Mouse (Mus musculus) CH12.LX (cell line): ENCODE measurements around the gene Ttll5. TPM values are rescaled to one million over a fixed set of nuclear protein-coding genes. Genes with fewer than 3 reads are reported as not detected.

Source experiments
- DNase-seq: peaks from one replicate; pipeline ENCODE4 v3.0.0-alpha.2; 2013; ENCODE audit errors: extremely low read depth
- H3K27ac ChIP-seq: 2 replicates; pipeline ENCODE4 v1.5.1; 2012; ENCODE audit warnings: low read depth, mild to moderate bottlenecking, control low read depth, moderate library complexity; ENCODE audit not compliant: insufficient read depth
- H3K27me3 ChIP-seq: replicated peaks from 2 replicates; pipeline ENCODE3; 2012; ENCODE audit warnings: inconsistent platforms
- H3K36me3 ChIP-seq, 2 experiments: replicated peaks in 1 of 2; 2 replicates each; pipeline versions ENCODE3 to v1.6.1; 2012; ENCODE audit warnings: inconsistent platforms in 1 of 2, low read length in 1 of 2, mild to moderate bottlenecking in 1 of 2, mixed read lengths in 1 of 2, moderate library complexity in 1 of 2; ENCODE audit not compliant: control insufficient read depth in 1 of 2, insufficient read depth in 1 of 2
- H3K4me1 ChIP-seq, 2 experiments: 2 replicates each; pipeline ENCODE4 v1.6.1; 2012; ENCODE audit warnings: inconsistent platforms in 1 of 2, moderate library complexity in 1 of 2; ENCODE audit not compliant: insufficient read depth in 2 of 2, control insufficient read depth in 1 of 2
- H3K4me2 ChIP-seq: 2 replicates; pipeline ENCODE4 v1.6.1; 2012; ENCODE audit warnings: low read depth, mild to moderate bottlenecking, control low read depth; ENCODE audit not compliant: poor library complexity, insufficient read depth, severe bottlenecking
- H3K4me3 ChIP-seq, 3 experiments: fragments of 150-350 bp in 1 of 3; sonication (generic) in 1 of 3; replicated peaks in 1 of 3; 2 replicates each; pipeline versions ENCODE3 to v1.5.1; 2011 to 2012; ENCODE audit warnings: low read depth in 2 of 3, low read length in 2 of 3, mild to moderate bottlenecking in 2 of 3, moderate library complexity in 2 of 3, control low read depth in 1 of 3, improper control_type of control experiment in 1 of 3, inconsistent platforms in 1 of 3, mixed read lengths in 1 of 3; ENCODE audit not compliant: poor library complexity in 1 of 3
- H3K79me2 ChIP-seq: replicated peaks from 2 replicates; pipeline ENCODE4 v1.6.1; 2012; ENCODE audit warnings: mild to moderate bottlenecking, moderate library complexity; ENCODE audit not compliant: control insufficient read depth, poor library complexity, insufficient read depth, severe bottlenecking; ENCODE audit errors: extremely low read depth
- H3K9ac ChIP-seq: 2 replicates; pipeline ENCODE4 v1.6.1; 2012; ENCODE audit warnings: low read depth, mild to moderate bottlenecking, control low read depth, moderate library complexity; ENCODE audit not compliant: insufficient read depth
- H3K9me3 ChIP-seq: replicated peaks from 2 replicates; pipeline ENCODE3; 2012; ENCODE audit warnings: low read length, inconsistent platforms, mixed read lengths
- CHD2 ChIP-seq: IDR thresholded peaks from 2 replicates; pipeline ENCODE4 v1.6.1; 2011; ENCODE audit warnings: low read length, improper control_type of control experiment
- ETS1 ChIP-seq: conservative IDR thresholded peaks from 2 replicates; pipeline ENCODE4 v1.6.1; 2012; ENCODE audit warnings: low read depth, mild to moderate bottlenecking, inconsistent platforms, low read length, improper control_type of control experiment, moderate library complexity
- MAZ ChIP-seq: IDR thresholded peaks from 2 replicates; pipeline ENCODE4 v1.6.1; 2012; ENCODE audit warnings: low read depth, mild to moderate bottlenecking, inconsistent platforms, low read length, improper control_type of control experiment, moderate library complexity
- MEF2A ChIP-seq: IDR thresholded peaks from 2 replicates; pipeline ENCODE4 v1.6.1; 2014; ENCODE audit warnings: low read depth, mild to moderate bottlenecking, inconsistent platforms, low read length, improper control_type of control experiment, borderline replicate concordance
- SIN3A ChIP-seq: IDR thresholded peaks from 2 replicates; pipeline ENCODE4 v1.6.1; 2012; ENCODE audit warnings: low read length, improper control_type of control experiment, inconsistent platforms
- SMC3 ChIP-seq: IDR thresholded peaks from 2 replicates; pipeline ENCODE4 v1.6.1; 2011; ENCODE audit warnings: low read depth, low read length, improper control_type of control experiment
- TCF12 ChIP-seq: IDR thresholded peaks from 2 replicates; pipeline ENCODE4 v1.6.1; 2014; ENCODE audit warnings: low read depth, mild to moderate bottlenecking, inconsistent platforms, low read length, improper control_type of control experiment
- dilution Hi-C: fragments of 300-500 bp; cut with MboI; formaldehyde crosslinking; loops from 2 replicates; pipeline ENCODE4 v1.14.3; 2020; ENCODE audit warnings: low sequenced_read_pairs; ENCODE audit not compliant: extremely low pct_unique_long_range_greater_than_20kb, extremely low pct_ligation_motif_present
- in situ Hi-C: fragments of 300-500 bp; cut with MboI; formaldehyde crosslinking; loops from 3 replicates; pipeline ENCODE4 v1.14.3; 2019; ENCODE audit warnings: low sequenced_read_pairs, low pct_ligation_motif_present, low pct_unique_long_range_greater_than_20kb, mixed read lengths
- polyA plus RNA-seq: library from polyadenylated mRNA; unstranded; fragments of >175 nt; gene quantifications from 2 replicates; pipeline ENCODE4 v1.2.1, GENCODE M21; 2012; ENCODE audit warnings: low read depth; ENCODE audit not compliant: insufficient read length
- total RNA-seq, 2 experiments: library from RNA; depleted of rRNA; stranded (reverse); fragments of 300-350 nt in 1 of 2; fragments of >200 nt in 1 of 2; gene quantifications; 2 replicates each; pipeline ENCODE4 v1.2.3; 2012 to 2014

Gene Ttll5
- total and polyA plus RNA-seq, 3 experiments = 5.7 to 14.0 (median 8.7) TPM

DNA sequence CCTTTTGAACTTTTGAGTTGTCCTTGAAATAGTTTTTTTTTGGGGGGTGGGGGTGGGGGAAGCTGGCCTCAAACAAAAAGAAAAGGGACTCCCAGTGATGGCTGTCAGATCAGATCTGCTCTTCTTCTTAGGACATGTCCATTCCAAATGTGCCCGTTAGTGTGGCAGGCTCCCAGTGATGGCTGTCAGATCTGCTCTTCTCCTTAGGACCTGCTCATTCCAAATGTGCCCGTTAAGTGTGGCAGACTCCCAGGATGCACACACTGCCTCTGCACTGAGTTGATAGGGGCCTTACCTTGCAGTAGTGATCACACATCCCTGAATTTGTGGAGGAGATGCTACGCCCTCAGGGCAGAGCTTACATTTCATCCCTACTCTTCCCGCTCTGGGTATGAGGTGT is 32.3 kb upstream of the Ttll5 start:
- dilution Hi-C loops = no loop called here
- no peak overlapping the region for H3K4me2 ChIP-seq
- H3K36me3 ChIP-seq = no peaks in the 10 kb centered on the region
- no peak overlapping the region for H3K9ac ChIP-seq
- no peak overlapping the region for H3K4me3 ChIP-seq
- H3K27ac ChIP-seq = no peak overlapping the region
- in situ Hi-C loops = no loop called here
- no peaks in the 10 kb centered on the region for H3K79me2 ChIP-seq
- no peaks in the 10 kb centered on the region for H3K27me3 ChIP-seq
- no peaks in the 10 kb centered on the region for H3K4me1 ChIP-seq
- H3K9me3 ChIP-seq = no peaks in the 10 kb centered on the region
- no peak for DNase-seq
- TF ChIP-seq MAZ = no peak
- TF ChIP-seq SMC3 = no peak
- TF ChIP-seq ETS1 = no peak
- no peak for TF ChIP-seq CHD2

- dilution Hi-C loops (no loop called here), in situ Hi-C loops (no loop called here)
- TF ChIP-seq MEF2A (no peak), MAZ (no peak), TCF12 (no peak)
- no peak overlapping the region for H3K4me3 ChIP-seq
- H3K9ac ChIP-seq = no peak overlapping the region
- H3K27me3 ChIP-seq = no peaks in the 10 kb centered on the region
- H3K4me2 ChIP-seq = no peak overlapping the region
- no peaks in the 10 kb centered on the region for H3K36me3 ChIP-seq
- H3K27ac ChIP-seq = no peak overlapping the region
- no peaks in the 10 kb centered on the region for H3K9me3 ChIP-seq
- no peaks in the 10 kb centered on the region for H3K79me2 ChIP-seq
- DNase-seq = no peak
- H3K4me1 ChIP-seq = no peaks in the 10 kb centered on the region
Observed at GRCm38 (mm10) chr12:85792821-85793346, 31.6 kb upstream of the Ttll5 start.

GRCm38 (mm10) chr12:85794094-85794493 is 30.4 kb upstream of the Ttll5 start:
- Histone ChIP-seq H3K4me2 (no peak overlapping the region), H3K36me3 (no peaks in the 10 kb centered on the region), H3K4me1 (no peaks in the 10 kb centered on the region)
- in situ Hi-C loops = no loop called here
- TF ChIP-seq SIN3A = no peak
- TF ChIP-seq, all 38 proteins: peak for 0
- Histone ChIP-seq H3K9ac (no peak overlapping the region), H3K4me3 (no peak overlapping the region), H3K27me3 (no peaks in the 10 kb centered on the region), H3K9me3 (no peaks in the 10 kb centered on the region), H3K79me2 (no peaks in the 10 kb centered on the region), H3K27ac (no peak overlapping the region)
- DNase-seq = no peak
- dilution Hi-C loops = no loop called here
